Mouse (Mus musculus): Measurements from ENCODE around the gene Mthfsl. TPM values are rescaled to one million over a fixed set of nuclear protein-coding genes. Genes with fewer than 3 reads are reported as not detected.
"Not testable (repeated sequence)": the region's sequence is repeated elsewhere in the genome, so short reads cannot be mapped to it uniquely, and the experiment has no call there.

The Mthfsl gene
- polyA plus RNA-seq, 1 experiment from 2014 or later = 33.8 TPM

GRCm38 (mm10) chr9:88712164-88712749 is 7.8 kb downstream of the Mthfsl start:
- WGBS = 92% methylated on average over 3 of the region's 3 CpGs
- DNase-seq (ENCODE audit: low spot score) = not testable (repeated sequence)

GRCm38 (mm10) chr9:88710910-88711438 is 9.1 kb downstream of the Mthfsl start:
- not testable (repeated sequence) for H3K27ac ChIP-seq; H3K4me1 ChIP-seq; H3K36me3 ChIP-seq; DNase-seq (ENCODE audit: low spot score); H3K27me3 ChIP-seq (ENCODE audit: low read depth, poor library complexity, severe bottlenecking); H3K9me3 ChIP-seq (replicated peaks); H3K4me3 ChIP-seq
- WGBS = 91% methylated on average over 4 of the region's 5 CpGs

More at GRCm38 (mm10) chr9:88712164-88712749, 7.8 kb downstream of the Mthfsl start:
- H3K4me3 ChIP-seq; H3K9me3 ChIP-seq (replicated peaks); H3K27me3 ChIP-seq (ENCODE audit: low read depth, poor library complexity, severe bottlenecking); H3K27ac ChIP-seq; H3K36me3 ChIP-seq; H3K4me1 ChIP-seq: not testable (repeated sequence)

- H3K27ac ChIP-seq; H3K27me3 ChIP-seq (ENCODE audit: low read depth, poor library complexity, severe bottlenecking); H3K4me3 ChIP-seq; H3K36me3 ChIP-seq; H3K4me1 ChIP-seq; H3K9me3 ChIP-seq (replicated peaks); DNase-seq (ENCODE audit: low spot score): not testable (repeated sequence)
- WGBS = 93% methylated on average over 2 of the region's 2 CpGs
Observed at GRCm38 (mm10) chr9:88710439-88710838, 9.7 kb downstream of the Mthfsl start.

- H3K27me3 ChIP-seq (ENCODE audit: low read depth, poor library complexity, severe bottlenecking); DNase-seq (ENCODE audit: low spot score); H3K4me1 ChIP-seq; H3K27ac ChIP-seq; H3K9me3 ChIP-seq (replicated peaks); H3K36me3 ChIP-seq; H3K4me3 ChIP-seq: not testable (repeated sequence)
- 98% methylated on average over 5 of the region's 5 CpGs for WGBS
Observed at GRCm38 (mm10) chr9:88709794-88710193, 10.3 kb downstream of the Mthfsl start.

GRCm38 (mm10) chr9:88709304-88709703 is 10.8 kb downstream of the Mthfsl start:
- Histone ChIP-seq H3K4me1 (no peaks in the 10 kb centered on the region), H3K36me3 (no peaks in the 10 kb centered on the region), H3K4me3 (no peak overlapping the region), H3K27ac (no peak overlapping the region), H3K9me3 (replicated peaks) (no peaks in the 10 kb centered on the region), H3K27me3 (ENCODE audit: low read depth, poor library complexity, severe bottlenecking) (no peaks in the 10 kb centered on the region)
- WGBS = 87% methylated on average over 6 of the region's 6 CpGs
- DNase-seq (ENCODE audit: low spot score) = no peak

GRCm38 (mm10) chr9:88706700-88707099 is 13.4 kb downstream of the Mthfsl start:
- H3K27ac ChIP-seq = no peak overlapping the region
- H3K4me3 ChIP-seq = no peak overlapping the region
- 50% methylated on average over 4 of the region's 4 CpGs for WGBS
- H3K27me3 ChIP-seq (ENCODE audit: low read depth, poor library complexity, severe bottlenecking) = no peaks in the 10 kb centered on the region
- H3K36me3 ChIP-seq = no peaks in the 10 kb centered on the region
- no peaks in the 10 kb centered on the region for H3K9me3 ChIP-seq (replicated peaks)
- no peak for DNase-seq (ENCODE audit: low spot score)
- H3K4me1 ChIP-seq = no peaks in the 10 kb centered on the region

- not testable (repeated sequence) for H3K4me3 ChIP-seq; DNase-seq (ENCODE audit: low spot score); H3K9me3 ChIP-seq (replicated peaks); H3K27me3 ChIP-seq (ENCODE audit: low read depth, poor library complexity, severe bottlenecking); H3K27ac ChIP-seq; H3K4me1 ChIP-seq; H3K36me3 ChIP-seq
- WGBS = 89% methylated on average over 8 of the region's 8 CpGs
Observed at GRCm38 (mm10) chr9:88705157-88705556, 14.9 kb downstream of the Mthfsl start.

GRCm38 (mm10) chr9:88698746-88699145 is 21.4 kb downstream of the Mthfsl start:
- not testable (repeated sequence) for H3K27ac ChIP-seq; H3K9me3 ChIP-seq (replicated peaks); DNase-seq (ENCODE audit: low spot score); H3K4me3 ChIP-seq; H3K36me3 ChIP-seq; H3K27me3 ChIP-seq (ENCODE audit: low read depth, poor library complexity, severe bottlenecking); H3K4me1 ChIP-seq
- no CpG with 5 or more reads among the region's 2 CpGs for WGBS

GRCm38 (mm10) chr9:88691307-88691706 is 28.8 kb downstream of the Mthfsl start:
- not testable (repeated sequence) for H3K36me3 ChIP-seq; H3K4me1 ChIP-seq; H3K27me3 ChIP-seq (ENCODE audit: low read depth, poor library complexity, severe bottlenecking); H3K9me3 ChIP-seq (replicated peaks); H3K27ac ChIP-seq; DNase-seq (ENCODE audit: low spot score); H3K4me3 ChIP-seq
- WGBS = 88% methylated on average over 2 of the region's 2 CpGs

GRCm38 (mm10) chr9:88689451-88689850 is 30.6 kb downstream of the Mthfsl start:
- WGBS = 98% methylated on average over 3 of the region's 3 CpGs
- H3K36me3 ChIP-seq; H3K9me3 ChIP-seq (replicated peaks); DNase-seq (ENCODE audit: low spot score); H3K27ac ChIP-seq; H3K27me3 ChIP-seq (ENCODE audit: low read depth, poor library complexity, severe bottlenecking); H3K4me1 ChIP-seq; H3K4me3 ChIP-seq: not testable (repeated sequence)

- not testable (repeated sequence) for H3K9me3 ChIP-seq (replicated peaks); H3K4me3 ChIP-seq; H3K4me1 ChIP-seq; H3K36me3 ChIP-seq; DNase-seq (ENCODE audit: low spot score); H3K27ac ChIP-seq; H3K27me3 ChIP-seq (ENCODE audit: low read depth, poor library complexity, severe bottlenecking)
- WGBS = 87% methylated on average over 1 of the region's 1 CpGs
Observed at GRCm38 (mm10) chr9:88686719-88687118, 33.4 kb downstream of the Mthfsl start.

- H3K36me3 ChIP-seq; H3K4me1 ChIP-seq; H3K27me3 ChIP-seq (ENCODE audit: low read depth, poor library complexity, severe bottlenecking); H3K9me3 ChIP-seq (replicated peaks); H3K4me3 ChIP-seq; DNase-seq (ENCODE audit: low spot score); H3K27ac ChIP-seq: not testable (repeated sequence)
Observed at GRCm38 (mm10) chr9:88658341-88658740, 61.8 kb downstream of the Mthfsl start.

- H3K36me3 ChIP-seq; H3K4me3 ChIP-seq; H3K9me3 ChIP-seq (replicated peaks); H3K27me3 ChIP-seq (ENCODE audit: low read depth, poor library complexity, severe bottlenecking); DNase-seq (ENCODE audit: low spot score); H3K27ac ChIP-seq; H3K4me1 ChIP-seq: not testable (repeated sequence)
- 97% methylated on average over 13 of the region's 15 CpGs for WGBS
Observed at GRCm38 (mm10) chr9:88650742-88651141, 69.4 kb downstream of the Mthfsl start.

All from limb, embryonic 10.5 days (tissue).